Mouse (Mus musculus) brain, embryonic 14.5 days (tissue): ENCODE results near the gene Rtkn2.

Experiments used
- CTCF ChIP-seq: fragments of 200-500 bp; IDR thresholded peaks from 2 replicates; pipeline ENCODE4 v1.5.1; 2012; ENCODE audit warnings: inconsistent platforms, mild to moderate bottlenecking, moderate library complexity, borderline replicate concordance; ENCODE audit not compliant: insufficient read depth, insufficient read length; ENCODE audit errors: extremely low read depth
- POLR2A ChIP-seq: fragments of 200-500 bp; IDR thresholded peaks from 2 replicates; pipeline ENCODE4 v1.6.1; 2012; ENCODE audit warnings: mild to moderate bottlenecking, inconsistent platforms, borderline replicate concordance; ENCODE audit not compliant: poor library complexity, insufficient read depth, insufficient read length, severe bottlenecking; ENCODE audit errors: extremely low read depth

GRCm38 (mm10) chr10:68089435-68090196 is 110.2 kb downstream of the Rtkn2 start:
- no peak for TF ChIP-seq POLR2A
- peak; percentile 41; the same call in 1 of the 2 replicates for TF ChIP-seq CTCF
